Mouse (Mus musculus) retina, adult 2 months (tissue): ENCODE measurements around the gene Mybbp1a.
"Not testable (repeated sequence)": the region's sequence is repeated elsewhere in the genome, so short reads cannot be mapped to it uniquely, and the experiment has no call there.

Experiments
- DNase-seq: peaks from one replicate; pipeline ENCODE4 v3.0.0-alpha.2; 2012; ENCODE audit warnings: low read depth, low spot score

Gene Mybbp1a

GRCm38 (mm10) chr11:72440597-72440964 lies 574 bp upstream of the Mybbp1a start:
- DNase-seq: not testable (repeated sequence)

GRCm38 (mm10) chr11:72446311-72447105 lies 5.4 kb downstream of the Mybbp1a start:
- DNase-seq: no peak

GRCm38 (mm10) chr11:72447475-72447874 lies 6.3 kb downstream of the Mybbp1a start:
- no peak for DNase-seq

GRCm38 (mm10) chr11:72452140-72452665 lies 11.0 kb downstream of the Mybbp1a start:
- DNase-seq: no peak

GRCm38 (mm10) chr11:72453105-72453953 lies 12.2 kb downstream of the Mybbp1a start:
- DNase-seq: no peak

- no peak for DNase-seq
These were observed 14.5 kb downstream of the Mybbp1a start for GRCm38 (mm10) chr11:72455694-72456093.

- DNase-seq: no peak
These were observed 16.9 kb downstream of the Mybbp1a start for GRCm38 (mm10) chr11:72457995-72458496.

- no peak for DNase-seq
These were observed 17.3 kb downstream of the Mybbp1a start for GRCm38 (mm10) chr11:72458502-72458901.

GRCm38 (mm10) chr11:72461500-72461981 lies 20.4 kb downstream of the Mybbp1a start:
- DNase-seq: no peak

GRCm38 (mm10) chr11:72464821-72465220 lies 23.7 kb downstream of the Mybbp1a start:
- no peak for DNase-seq

GRCm38 (mm10) chr11:72465978-72466693 lies 25.0 kb downstream of the Mybbp1a start:
- DNase-seq: no peak

GRCm38 (mm10) chr11:72466694-72467507 lies 25.7 kb downstream of the Mybbp1a start:
- no peak for DNase-seq

GRCm38 (mm10) chr11:72468525-72468924 lies 27.4 kb downstream of the Mybbp1a start:
- DNase-seq: no peak

GRCm38 (mm10) chr11:72469217-72469616 lies 28.1 kb downstream of the Mybbp1a start:
- DNase-seq: no peak

- no peak for DNase-seq
These were observed 28.8 kb downstream of the Mybbp1a start for GRCm38 (mm10) chr11:72470004-72470403.

GRCm38 (mm10) chr11:72471381-72471780 lies 30.2 kb downstream of the Mybbp1a start:
- no peak for DNase-seq

GRCm38 (mm10) chr11:72473540-72473939 lies 32.4 kb downstream of the Mybbp1a start:
- DNase-seq: no peak

GRCm38 (mm10) chr11:72474926-72475325 lies 33.8 kb downstream of the Mybbp1a start:
- no peak for DNase-seq

- no peak for DNase-seq
These were observed 34.3 kb downstream of the Mybbp1a start for GRCm38 (mm10) chr11:72475408-72475807.

- no peak for DNase-seq
These were observed 35.0 kb downstream of the Mybbp1a start for GRCm38 (mm10) chr11:72476074-72476625.
